Mouse (Mus musculus) small intestine, adult 2 months (tissue): Measurements from ENCODE around the gene Nktr.

Experiments used
- CTCF ChIP-seq: fragments of 200-500 bp; IDR thresholded peaks from 2 replicates; pipeline ENCODE4 v1.5.1; 2012; ENCODE audit warnings: low read depth, mild to moderate bottlenecking, control low read depth, inconsistent platforms, low read length, moderate library complexity, mixed read lengths; ENCODE audit not compliant: insufficient replicate concordance, insufficient read length; ENCODE audit errors: extremely low read depth
- POLR2A ChIP-seq: fragments of 200-500 bp; IDR thresholded peaks from 2 replicates; pipeline ENCODE4 v1.6.1; 2012; ENCODE audit warnings: low read depth, mild to moderate bottlenecking, control low read depth, inconsistent platforms, low read length, moderate library complexity

GRCm38 (mm10) chr9:121741168-121741567, 22.2 kb downstream of the Nktr start:
- TF ChIP-seq POLR2A (no peak), CTCF (no peak)
